Mouse (Mus musculus) olfactory bulb, adult 2 months (tissue): Measurements from ENCODE around the gene Mre11a.

ENCODE experiments used
- CTCF ChIP-seq: fragments of 200-500 bp; IDR thresholded peaks from 2 replicates; pipeline ENCODE4 v1.5.1; 2012; ENCODE audit warnings: low read depth, mild to moderate bottlenecking, low read length, moderate library complexity; ENCODE audit not compliant: insufficient read depth
- POLR2A ChIP-seq: fragments of 200-500 bp; IDR thresholded peaks from 2 replicates; pipeline ENCODE4 v1.6.1; 2012; ENCODE audit warnings: mild to moderate bottlenecking, low read depth, low read length, moderate library complexity; ENCODE audit not compliant: insufficient read depth

- TF ChIP-seq CTCF = no peak
- TF ChIP-seq POLR2A = no peak
Measured at GRCm38 (mm10) chr9:14810111-14810510, 25.7 kb downstream of the Mre11a start.
